Mouse (Mus musculus) C2C12 (cell line): ENCODE data around the gene Zfand3.

Experiments used
- CEBPB ChIP-seq: IDR thresholded peaks from one replicate; pipeline ENCODE4 v1.6.1; 2011; ENCODE audit warnings: low read depth, mild to moderate bottlenecking, control low read depth, moderate library complexity
- CTCF ChIP-seq: IDR thresholded peaks from one replicate; pipeline ENCODE4 v1.5.1; 2011; ENCODE audit not compliant: control insufficient read depth, insufficient read depth, insufficient read length
- MAX ChIP-seq: IDR thresholded peaks from one replicate; pipeline ENCODE4 v1.6.1; 2011; ENCODE audit warnings: mild to moderate bottlenecking, control low read depth
- MYOD1 ChIP-seq: IDR thresholded peaks from one replicate; pipeline ENCODE4 v1.6.1; 2011; ENCODE audit warnings: low read depth; ENCODE audit not compliant: control insufficient read depth, insufficient read length
- MYOG ChIP-seq: IDR thresholded peaks from one replicate; pipeline ENCODE4 v1.6.1; 2011; ENCODE audit not compliant: control insufficient read depth, insufficient read length; ENCODE audit errors: extremely low read depth

- TF ChIP-seq MYOD1 = no peak
- no peak for TF ChIP-seq CTCF
- TF ChIP-seq MAX = no peak
- no peak for TF ChIP-seq MYOG
- TF ChIP-seq CEBPB = no peak
Measured at GRCm38 (mm10) chr17:30116226-30116625, 111.7 kb downstream of the Zfand3 start.
